Mouse (Mus musculus) hindbrain, embryonic 14.5 days (tissue): ENCODE measurements around the gene Cd209f. TPM values are rescaled to one million over a fixed set of nuclear protein-coding genes. Genes with fewer than 3 reads are reported as not detected.

Source experiments
- polyA plus RNA-seq: library from polyadenylated mRNA; unstranded; fragments of >200 nt; fragmentation: Nextera tagmentation; extraction: Ambion mirVana; gene quantifications from 2 replicates; pipeline ENCODE4 v1.2.1, GENCODE M21; 2014

Gene Cd209f
- polyA plus RNA-seq, 1 experiment from 2014 or later: 0.20 TPM

Other genes starting within 250 kb of the Cd209f start
- gene Cd209d, start 227.3 kb downstream of the Cd209f start, polyA plus RNA-seq: not detected in 2 replicates
- not detected in 2 replicates for gene Cd209b, start 179.0 kb downstream of the Cd209f start, polyA plus RNA-seq
- gene Cd209c, start 151.1 kb downstream of the Cd209f start, polyA plus RNA-seq: 0.43 and 0.58 TPM in 2 replicates
- gene Cd209g, start 28.3 kb upstream of the Cd209f start, polyA plus RNA-seq: not detected in 2 replicates
- gene Evi5l, start 60.7 kb upstream of the Cd209f start, polyA plus RNA-seq: 88.7 and 90.3 TPM in 2 replicates
- 58.8 and 60.8 TPM in 2 replicates for gene Prr36, start 111.6 kb upstream of the Cd209f start, polyA plus RNA-seq
- 0.05 TPM in 1 of 2 replicates, not detected in the other for gene Lrrc8e, start 121.0 kb upstream of the Cd209f start, polyA plus RNA-seq
- 19.5 and 21.4 TPM in 2 replicates for gene Map2k7, start 132.9 kb upstream of the Cd209f start, polyA plus RNA-seq
- 1.0 and 1.6 TPM in 2 replicates for gene Gm49320, start 133.0 kb upstream of the Cd209f start, polyA plus RNA-seq
- 2.5 and 3.3 TPM in 2 replicates for gene Tgfbr3l, start 142.4 kb upstream of the Cd209f start, polyA plus RNA-seq
- 62.3 and 65.1 TPM in 2 replicates for gene Snapc2, start 147.2 kb upstream of the Cd209f start, polyA plus RNA-seq
- gene Ctxn1, start 153.4 kb upstream of the Cd209f start, polyA plus RNA-seq: 219 and 235 TPM in 2 replicates
- gene Timm44, start 170.1 kb upstream of the Cd209f start, polyA plus RNA-seq: 49.1 and 51.8 TPM in 2 replicates
- 15.6 and 16.8 TPM in 2 replicates for gene Ccl25, start 219.4 kb upstream of the Cd209f start, polyA plus RNA-seq
- 114 and 134 TPM in 2 replicates for gene Elavl1, start 219.6 kb upstream of the Cd209f start, polyA plus RNA-seq